Mouse (Mus musculus): ENCODE measurements around the gene Des.

- no peak for TF ChIP-seq GATA1 (IDR thresholded peaks at IDR 0.05; ENCODE audit: borderline replicate concordance, low read length)
- TF ChIP-seq FLI1 (IDR thresholded peaks at IDR 0.05; ENCODE audit: low read length), result no peak
Observed at GRCm38 (mm10) chr1:75317241-75318201, 42.6 kb upstream of the Des start, which contains the start of gene Dnpep.

All from megakaryocyte, embryonic 14.5 days (primary cell).